ENCODE assay signal across 23 mouse cellular contexts in the genomic region with DNA sequence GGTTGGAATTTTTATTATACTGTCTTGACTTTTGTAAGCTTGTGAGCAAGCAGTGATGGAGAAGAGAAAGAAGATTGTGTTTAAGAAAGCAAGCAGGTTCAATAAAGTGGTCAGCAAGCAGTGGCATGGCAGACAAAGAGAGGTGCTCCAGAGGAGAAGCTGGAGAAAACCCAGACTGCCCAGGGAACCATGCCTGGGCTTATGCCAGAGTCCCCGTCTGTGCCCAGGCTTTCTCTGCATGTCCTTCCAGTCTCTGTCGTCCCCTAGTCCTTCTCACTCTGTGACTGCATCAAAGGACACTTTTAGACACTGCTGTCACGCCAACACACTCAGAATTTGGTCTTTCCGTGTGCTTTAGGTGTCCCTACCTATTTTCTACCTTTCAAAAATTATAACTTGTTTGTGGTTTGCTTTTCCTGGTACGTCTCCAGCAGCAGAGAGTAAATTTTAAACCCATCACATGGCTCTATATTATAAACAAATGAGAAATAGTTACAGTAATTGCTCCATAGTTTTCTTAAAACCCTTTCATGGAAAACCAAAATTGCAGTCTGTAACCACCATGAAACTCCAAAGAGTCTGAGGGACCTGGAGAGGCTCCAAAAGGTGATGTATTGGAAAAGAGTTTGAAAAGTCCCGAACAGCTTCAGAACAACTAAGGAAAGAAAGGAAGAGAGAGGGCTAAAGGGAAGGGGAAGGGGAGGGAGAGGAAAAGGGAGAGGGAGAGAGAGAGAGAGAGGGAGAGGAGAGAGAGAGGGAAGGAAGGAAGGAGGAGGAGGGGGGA. TPM values are rescaled to one million over a fixed set of nuclear protein-coding genes. Genes with fewer than 3 reads are reported as not detected.
DNase-seq lines count a peak whose midpoint lies in the region; ATAC-seq and TF ChIP-seq lines count a peak whose summit lies in the region.
"Had no signal": no experiment of that assay in that cellular context is flagged by ENCODE, and none has a peak within 500 bp of the region (broad histone marks: within the 10 kb centered on the region; RNA-seq: fewer than 3 reads in every experiment).

No protein-coding gene starts in this region.

- no peak overlapping the region for H3K9ac ChIP-seq in embryonic facial prominence, embryonic 14.5 days (ENCODE audit: low read depth, low read length)
- no peak overlapping the region for H3K9ac ChIP-seq in limb, embryonic 14.5 days (ENCODE audit: low read depth, low read length, severe bottlenecking)
- H3K9ac ChIP-seq: embryonic facial prominence, embryonic 15.5 days; forebrain, embryonic 12.5 days; heart, embryonic 12.5 days had no signal

- intact Hi-C loops in left cerebral cortex, postnatal 4 days (cut with DNase I) = no loop called here

- no peaks in the 10 kb centered on the region for H3K36me3 ChIP-seq in embryonic facial prominence, embryonic 14.5 days (ENCODE audit: control insufficient read depth, insufficient read depth, low read length)
- H3K36me3 ChIP-seq in embryonic facial prominence, embryonic 10.5 days (replicated peaks) = no peaks in the 10 kb centered on the region
- H3K36me3 ChIP-seq in limb, embryonic 14.5 days (ENCODE audit: control insufficient read depth, insufficient read depth, low read length) = no peaks in the 10 kb centered on the region
- H3K36me3 ChIP-seq: embryonic facial prominence, embryonic 15.5 days; forebrain, embryonic 12.5 days; G1E; heart, embryonic 12.5 days had no signal

- H3K9me3 ChIP-seq in embryonic facial prominence, embryonic 14.5 days (ENCODE audit: control insufficient read depth, low read length) = no peaks in the 10 kb centered on the region
- no peaks in the 10 kb centered on the region for H3K9me3 ChIP-seq in embryonic facial prominence, embryonic 10.5 days
- no peaks in the 10 kb centered on the region for H3K9me3 ChIP-seq in limb, embryonic 14.5 days (ENCODE audit: control insufficient read depth, low read length)
- H3K9me3 ChIP-seq: embryonic facial prominence, embryonic 15.5 days; forebrain, embryonic 12.5 days; G1E; heart, embryonic 12.5 days had no signal

- no peak for TF ChIP-seq POLR2A in limb, embryonic 14.5 days (IDR thresholded peaks at IDR 0.05; ENCODE audit: borderline replicate concordance, extremely low read depth, insufficient read depth, insufficient read length)

- peak; percentile 75 for DNase-seq in embryonic facial prominence, embryonic 14.5 days (ENCODE audit: low spot score)
- no peak for DNase-seq in embryonic facial prominence, embryonic 10.5 days (ENCODE audit: low spot score)
- peak; percentile 21 for DNase-seq in left cerebral cortex, postnatal 4 days
- no peak for DNase-seq in left cerebral cortex, adult 9 months (ENCODE audit: low spot score in 2 of 2)
- DNase-seq in NIH3T3 (ENCODE audit: low read depth) = peak; percentile 76
- peak; percentile 80 for DNase-seq in limb, embryonic 14.5 days (ENCODE audit: low spot score)
- DNase-seq in right cerebral cortex, postnatal 36 days (ENCODE audit: low spot score in 2 of 2) = no peak
- DNase-seq in ovary, postnatal 10 days (ENCODE audit: low spot score) = no peak
- DNase-seq: adrenal gland, adult 2 months; adrenal gland, postnatal 25 days; B cell, adult 2 months; cerebellum, adult 8-10 months; cerebellum, postnatal 36 days; gastrocnemius, postnatal 14 days; heart, postnatal 36 days; kidney, adult 11 months had no signal

- WGBS in embryonic facial prominence, embryonic 14.5 days = 53% methylated on average over 6 of the region's 6 CpGs
- whole genome bisulfite sequencing in embryonic facial prominence, embryonic 10.5 days = 78% methylated on average over 6 of the region's 6 CpGs
- WGBS in limb, embryonic 14.5 days = 49% methylated on average over 6 of the region's 6 CpGs

- ATAC-seq in embryonic facial prominence, embryonic 14.5 days (ENCODE audit: low read depth) = no peak
- ATAC-seq in limb, embryonic 14.5 days (ENCODE audit: low FRiP score, low read depth) = no peak
- ATAC-seq: CD4-positive, CD25-positive, alpha-beta regulatory T cell, adult 4 months; forebrain, embryonic 16.5 days; hindbrain, embryonic 16.5 days had no signal

- no peak overlapping the region; the same call in 1 of the 2 replicates for H3K27ac ChIP-seq in embryonic facial prominence, embryonic 14.5 days (replicated peaks; ENCODE audit: low read depth, low read length)
- no peak overlapping the region for H3K27ac ChIP-seq in embryonic facial prominence, embryonic 10.5 days (replicated peaks)
- peak overlapping the region; percentile 66 for H3K27ac ChIP-seq in limb, embryonic 14.5 days (replicated peaks; ENCODE audit: low read depth, low read length)
- H3K27ac ChIP-seq: embryonic facial prominence, embryonic 15.5 days; forebrain, embryonic 12.5 days had no signal

- no peaks in the 10 kb centered on the region; the same call in 1 of the 2 replicates for H3K4me1 ChIP-seq in embryonic facial prominence, embryonic 14.5 days (ENCODE audit: control insufficient read depth, insufficient read depth, low read length)
- no peaks in the 10 kb centered on the region for H3K4me1 ChIP-seq in embryonic facial prominence, embryonic 10.5 days
- H3K4me1 ChIP-seq in limb, embryonic 14.5 days (ENCODE audit: control insufficient read depth, insufficient read depth, low read length) = peaks cover 7% of the 10 kb centered on the region; the same call in 1 of the 2 replicates
- H3K4me1 ChIP-seq: forebrain, embryonic 12.5 days; heart, embryonic 12.5 days had no signal

- H3K27me3 ChIP-seq in embryonic facial prominence, embryonic 14.5 days (replicated peaks; ENCODE audit: control insufficient read depth, insufficient read depth, low read length) = no peaks in the 10 kb centered on the region
- no peaks in the 10 kb centered on the region for H3K27me3 ChIP-seq in embryonic facial prominence, embryonic 10.5 days (replicated peaks; ENCODE audit: low read depth, poor library complexity, severe bottlenecking)
- no peaks in the 10 kb centered on the region for H3K27me3 ChIP-seq in limb, embryonic 14.5 days (ENCODE audit: control insufficient read depth, insufficient read depth, low read length)
- H3K27me3 ChIP-seq: embryonic facial prominence, embryonic 15.5 days; forebrain, embryonic 12.5 days; heart, embryonic 12.5 days had no signal

- H3K4me3 ChIP-seq in embryonic facial prominence, embryonic 14.5 days (ENCODE audit: low read depth, low read length) = no peak overlapping the region
- no peak overlapping the region for H3K4me3 ChIP-seq in embryonic facial prominence, embryonic 10.5 days
- no peak overlapping the region for H3K4me3 ChIP-seq in limb, embryonic 14.5 days (replicated peaks; ENCODE audit: low read length)
- H3K4me3 ChIP-seq: embryonic facial prominence, embryonic 15.5 days; forebrain, embryonic 12.5 days; heart, embryonic 12.5 days had no signal

- no peak overlapping the region for H3K4me2 ChIP-seq in embryonic facial prominence, embryonic 14.5 days (ENCODE audit: low read depth, low read length)
- H3K4me2 ChIP-seq in limb, embryonic 14.5 days (replicated peaks; ENCODE audit: low read depth, low read length, severe bottlenecking) = no peak overlapping the region
- H3K4me2 ChIP-seq: embryonic facial prominence, embryonic 15.5 days; forebrain, embryonic 12.5 days; heart, embryonic 12.5 days had no signal

RNA-seq across cellular contexts. Expression of a gene that starts 34.2 kb away (rescaled TPM):
- 3.7 and 3.8 TPM in 2 replicates for polyA plus RNA-seq in embryonic facial prominence, embryonic 14.5 days (2014; fragmentation: Nextera tagmentation; extraction: Ambion mirVana)
- 5.0 and 5.6 TPM in 2 replicates for polyA plus RNA-seq in embryonic facial prominence, embryonic 10.5 days (2016; fragmentation: Nextera tagmentation; extraction: Ambion mirVana)
- 10 to 100 TPM; 23.2 to 24.3 TPM for total RNA-seq in left cerebral cortex, postnatal 4 days (2021)
- polyA plus RNA-seq in limb, embryonic 14.5 days (2012; rRNA removed) = 2.5 and 5.3 TPM in 2 replicates
- 2.2 and 2.8 TPM in 2 replicates for polyA plus RNA-seq in limb, embryonic 14.5 days (2014; fragmentation: Nextera tagmentation; extraction: Ambion mirVana)
- polyA plus RNA-seq: adrenal gland, adult 2 months had no signal

Comparison
In these comparisons a context has a peak if more than half of its experiments do, and no peak if none do; other contexts are left out.
1. DNase-seq: peak in embryonic facial prominence, embryonic 14.5 days (single experiment), left cerebral cortex, postnatal 4 days (single experiment), NIH3T3 (single experiment) and limb, embryonic 14.5 days (single experiment); none in embryonic facial prominence, embryonic 10.5 days (single experiment), left cerebral cortex, adult 9 months (0 of 2), right cerebral cortex, postnatal 36 days (0 of 2) and ovary, postnatal 10 days (single experiment).